Mouse (Mus musculus) thymus, adult 2 months (tissue): ENCODE measurements around the gene OR5BS1P.

Experiments
- CTCF ChIP-seq: fragments of 200-500 bp; IDR thresholded peaks from 2 replicates; pipeline ENCODE4 v1.5.1; 2012; ENCODE audit warnings: mild to moderate bottlenecking, control low read depth, low read length, moderate library complexity, borderline replicate concordance; ENCODE audit not compliant: control insufficient read depth, poor library complexity, insufficient read depth; ENCODE audit errors: extremely low read depth
- POLR2A ChIP-seq: fragments of 200-500 bp; IDR thresholded peaks from 2 replicates; pipeline ENCODE4 v1.6.1; 2012; ENCODE audit warnings: mild to moderate bottlenecking, low read length, control low read depth, moderate library complexity; ENCODE audit not compliant: control insufficient read depth, poor library complexity, insufficient read depth; ENCODE audit errors: extremely low read depth

- no peak for TF ChIP-seq CTCF
- TF ChIP-seq POLR2A = no peak
Measured at GRCm38 (mm10) chr15:98503317-98503716, 33.6 kb downstream of the OR5BS1P start.
